ENCODE assay signal across 22 mouse cellular contexts in genomic region chr17:28831065-28831464, GRCm38 (mm10). TPM values are rescaled to one million over a fixed set of nuclear protein-coding genes. Genes with fewer than 3 reads are reported as not detected.
DNase-seq lines count a peak whose midpoint lies in the region; ATAC-seq and TF ChIP-seq lines count a peak whose summit lies in the region.
"Had no signal": no experiment of that assay in that cellular context is flagged by ENCODE, and none has a peak within 500 bp of the region (broad histone marks: within the 10 kb centered on the region; RNA-seq: fewer than 3 reads in every experiment).

No protein-coding gene starts in this region.

- H3K27ac ChIP-seq in gastrocnemius, adult 2 months = no peak overlapping the region
- peak overlapping the region; percentile 99 for H3K27ac ChIP-seq in liver, embryonic 13.5 days
- H3K27ac ChIP-seq in hindbrain, embryonic 11.5 days (ENCODE audit: low read depth, low read length) = no peak overlapping the region
- H3K27ac ChIP-seq in midbrain, embryonic 15.5 days = no peak overlapping the region
- H3K27ac ChIP-seq: forebrain, embryonic 15.5 days; hindbrain, postnatal 0 days; limb, embryonic 15.5 days; midbrain, embryonic 13.5 days; stomach, embryonic 15.5 days had no signal

- no peaks in the 10 kb centered on the region for H3K27me3 ChIP-seq in liver, embryonic 13.5 days
- H3K27me3 ChIP-seq in hindbrain, embryonic 11.5 days (ENCODE audit: control insufficient read depth, insufficient read depth, low read length) = no peaks in the 10 kb centered on the region
- no peaks in the 10 kb centered on the region for H3K27me3 ChIP-seq in midbrain, embryonic 15.5 days (replicated peaks)
- H3K27me3 ChIP-seq: forebrain, embryonic 15.5 days; limb, embryonic 15.5 days; midbrain, embryonic 13.5 days; Patski; stomach, embryonic 15.5 days had no signal

- intact Hi-C loops in gastrocnemius, adult 2 months (cut with DNase I) = no loop called here

- peaks cover 100% of the 10 kb centered on the region for H3K4me1 ChIP-seq in liver, embryonic 13.5 days (replicated peaks)
- H3K4me1 ChIP-seq in hindbrain, embryonic 11.5 days (replicated peaks; ENCODE audit: control insufficient read depth, insufficient read depth, low read length) = no peaks in the 10 kb centered on the region
- H3K4me1 ChIP-seq in midbrain, embryonic 15.5 days = no peaks in the 10 kb centered on the region
- H3K4me1 ChIP-seq: forebrain, embryonic 15.5 days; limb, embryonic 15.5 days; midbrain, embryonic 13.5 days; stomach, embryonic 15.5 days had no signal

- TF ChIP-seq CTCF in gastrocnemius, adult 2 months (IDR thresholded peaks at IDR 0.05) = no peak

- DNase-seq in adrenal gland, adult 2 months = peak; percentile 36
- no peak for DNase-seq in adrenal gland, postnatal 4 days (ENCODE audit: low spot score in 2 of 2)
- peak; percentile 45 for DNase-seq in gastrocnemius, adult 2 months
- DNase-seq in gastrocnemius, adult 8-10 months (ENCODE audit: low spot score in 2 of 2) = no peak
- peak; percentile 26 for DNase-seq in adipocyte (ENCODE audit: low spot score)
- no peak for DNase-seq in liver, embryonic 13.5 days
- no peak for DNase-seq in hindbrain, embryonic 11.5 days (ENCODE audit: low spot score)
- DNase-seq: cerebellum, adult 9-11 months; layer of hippocampus, postnatal 36 days; lung, postnatal 10 days had no signal

- ATAC-seq in liver, embryonic 13.5 days (ENCODE audit: low read depth) = no peak
- ATAC-seq in hindbrain, embryonic 11.5 days (ENCODE audit: low FRiP score) = no peak
- no peak for ATAC-seq in midbrain, embryonic 15.5 days (replicated peaks)
- ATAC-seq: forebrain, embryonic 15.5 days; hindbrain, postnatal 0 days; intestine, postnatal 0 days; midbrain, embryonic 13.5 days; Patski had no signal

- H3K4me2 ChIP-seq in liver, embryonic 13.5 days = peak overlapping the region; percentile 81
- H3K4me2 ChIP-seq in hindbrain, embryonic 11.5 days (replicated peaks; ENCODE audit: low read depth, low read length) = no peak overlapping the region
- no peak overlapping the region for H3K4me2 ChIP-seq in midbrain, embryonic 15.5 days
- H3K4me2 ChIP-seq: forebrain, embryonic 15.5 days; limb, embryonic 15.5 days; midbrain, embryonic 13.5 days; stomach, embryonic 15.5 days had no signal

- H3K4me3 ChIP-seq in gastrocnemius, adult 2 months = no peak overlapping the region
- peak overlapping the region; percentile 0; the same call in 1 of the 2 replicates for H3K4me3 ChIP-seq in liver, embryonic 13.5 days (replicated peaks)
- H3K4me3 ChIP-seq in hindbrain, embryonic 11.5 days (ENCODE audit: low read depth, low read length) = no peak overlapping the region
- H3K4me3 ChIP-seq in midbrain, embryonic 15.5 days = no peak overlapping the region
- H3K4me3 ChIP-seq: forebrain, embryonic 15.5 days; limb, embryonic 15.5 days; midbrain, embryonic 13.5 days; myocyte; stomach, embryonic 15.5 days had no signal

- 72% methylated on average over 8 of the region's 8 CpGs for WGBS in liver, embryonic 13.5 days (ENCODE audit: insufficient replicate concordance)
- 87% methylated on average over 8 of the region's 8 CpGs for WGBS in hindbrain, embryonic 11.5 days
- WGBS in midbrain, embryonic 15.5 days = 80% methylated on average over 8 of the region's 8 CpGs

- no peaks in the 10 kb centered on the region for H3K9me3 ChIP-seq in liver, embryonic 13.5 days (replicated peaks)
- H3K9me3 ChIP-seq in hindbrain, embryonic 11.5 days (ENCODE audit: control insufficient read depth, low read length) = no peaks in the 10 kb centered on the region
- H3K9me3 ChIP-seq in midbrain, embryonic 15.5 days = no peaks in the 10 kb centered on the region
- H3K9me3 ChIP-seq: forebrain, embryonic 15.5 days; limb, embryonic 15.5 days; midbrain, embryonic 13.5 days; stomach, embryonic 15.5 days had no signal

- H3K36me3 ChIP-seq in liver, embryonic 13.5 days = peaks cover 100% of the 10 kb centered on the region
- H3K36me3 ChIP-seq in hindbrain, embryonic 11.5 days (ENCODE audit: control insufficient read depth, insufficient read depth, low read length) = peaks cover 13% of the 10 kb centered on the region
- H3K36me3 ChIP-seq in midbrain, embryonic 15.5 days (replicated peaks) = peaks cover 26% of the 10 kb centered on the region

- peak overlapping the region; percentile 80 for H3K9ac ChIP-seq in liver, embryonic 13.5 days
- H3K9ac ChIP-seq in hindbrain, embryonic 11.5 days (ENCODE audit: low read depth, low read length) = no peak overlapping the region
- H3K9ac ChIP-seq in midbrain, embryonic 15.5 days = no peak overlapping the region
- H3K9ac ChIP-seq: forebrain, embryonic 15.5 days; limb, embryonic 15.5 days; midbrain, embryonic 13.5 days; stomach, embryonic 15.5 days had no signal

RNA-seq across cellular contexts. Expression of gene Pnpla1, which starts 27.1 kb away (rescaled TPM):
- under 1 TPM in 1 of 2 experiments, not detected in 1; 0.52 TPM for total RNA-seq in adrenal gland, adult 2 months (2021)
- polyA plus RNA-seq in adrenal gland, adult 2 months (2012; rRNA removed) = 0.04 and 0.09 TPM in 2 replicates
- total RNA-seq in adrenal gland, postnatal 4 days (2021) = under 1 TPM; 0.06 to 0.11 TPM
- total RNA-seq in gastrocnemius, adult 2 months (2021) = not detected
- not detected for total RNA-seq in gastrocnemius, adult 8-10 months (2022)
- polyA plus RNA-seq in liver, embryonic 13.5 days (2015; fragmentation: Nextera tagmentation; extraction: Ambion mirVana) = not detected in 2 replicates
- polyA plus RNA-seq in hindbrain, embryonic 11.5 days (2014; fragmentation: Nextera tagmentation; extraction: Ambion mirVana) = not detected in 2 replicates
- polyA plus RNA-seq in midbrain, embryonic 15.5 days (2015; fragmentation: Nextera tagmentation; extraction: Ambion mirVana) = 0.05 and 0.10 TPM in 2 replicates
- polyA plus RNA-seq: forebrain, embryonic 15.5 days; heart, embryonic 14.5 days; kidney, embryonic 16.5 days; midbrain, embryonic 13.5 days; myocyte; Patski; thymus, postnatal 0 days had no signal

RNA-seq across cellular contexts. Expression of gene Brpf3, which starts 30.2 kb away (rescaled TPM):
- 100 to 1,000 TPM in 1 of 2 experiments, 10 to 100 TPM in 1; 65.1 to 134 TPM for total RNA-seq in adrenal gland, adult 2 months (2021)
- 60.3 and 70.1 TPM in 2 replicates for polyA plus RNA-seq in adrenal gland, adult 2 months (2012; rRNA removed)
- 10 to 100 TPM; 81.7 to 89.0 TPM for total RNA-seq in adrenal gland, postnatal 4 days (2021)
- 10 to 100 TPM; 15.5 to 16.2 TPM for total RNA-seq in gastrocnemius, adult 2 months (2021)
- total RNA-seq in gastrocnemius, adult 8-10 months (2022) = 10 to 100 TPM; 13.2 to 16.5 (median 16.3) TPM
- 61.8 and 69.9 TPM in 2 replicates for polyA plus RNA-seq in liver, embryonic 13.5 days (2015; fragmentation: Nextera tagmentation; extraction: Ambion mirVana)
- 7.1 and 9.8 TPM in 2 replicates for polyA plus RNA-seq in hindbrain, embryonic 11.5 days (2014; fragmentation: Nextera tagmentation; extraction: Ambion mirVana)
- 6.9 and 9.5 TPM in 2 replicates for polyA plus RNA-seq in midbrain, embryonic 15.5 days (2015; fragmentation: Nextera tagmentation; extraction: Ambion mirVana)

Comparison
In these comparisons a context has a peak if more than half of its experiments do, and no peak if none do; other contexts are left out.
1. DNase-seq: peak in adrenal gland, adult 2 months (single experiment), gastrocnemius, adult 2 months (single experiment) and adipocyte (single experiment); none in adrenal gland, postnatal 4 days (0 of 2), gastrocnemius, adult 8-10 months (0 of 2), liver, embryonic 13.5 days (single experiment) and hindbrain, embryonic 11.5 days (single experiment).